Mouse (Mus musculus) megakaryocyte-erythroid progenitor cell, adult 5-6 weeks (primary cell): Measurements from ENCODE around the gene Gsg1l2. TPM values are rescaled to one million over a fixed set of nuclear protein-coding genes. Genes with fewer than 3 reads are reported as not detected.
A peak's percentile ranks its signal among the peaks of the same experiment; 100 is the strongest.

Experiments used
- ATAC-seq: replicated peaks from 2 replicates; pipeline ENCODE4 v1.8.0; 2016; ENCODE audit warnings: mild to moderate bottlenecking, inconsistent platforms; ENCODE audit not compliant: severe bottlenecking, poor library complexity, low FRiP score, low TSS enrichment
- total RNA-seq, 2 experiments: library from RNA; stranded (forward) in 1 of 2; stranded (reverse) in 1 of 2; fragments of 200-1000, 215-1000 nt in 1 of 2; fragments of >200 nt in 1 of 2; fragmentation: Nextera tagmentation in 1 of 2; gene quantifications; 2 replicates each; pipeline ENCODE4 v1.2.3; 2014 to 2017

Gsg1l2 gene
- total RNA-seq, 2 experiments from 2014 or later, result not detected

DNA sequence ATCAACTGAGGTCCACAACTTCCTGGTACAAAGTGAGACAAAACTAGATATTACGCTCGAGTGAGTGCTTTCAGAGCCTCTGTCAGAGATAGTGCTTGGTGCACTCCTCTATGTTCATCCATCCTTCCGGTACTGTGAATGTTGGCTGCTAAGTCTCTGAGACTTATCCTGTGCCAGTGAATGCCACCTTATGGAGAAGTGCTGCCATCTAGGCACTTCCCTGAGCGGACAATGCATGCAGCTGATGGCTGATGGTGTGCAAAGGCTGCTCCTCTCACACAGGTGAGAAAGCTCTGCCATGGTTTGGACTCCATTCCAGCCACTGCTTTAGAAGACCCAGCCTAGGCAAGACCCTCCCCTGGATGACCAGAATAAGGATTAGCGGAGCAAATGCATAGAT, 33.6 kb downstream of the Gsg1l2 start:
- ATAC-seq, result no peak

DNA sequence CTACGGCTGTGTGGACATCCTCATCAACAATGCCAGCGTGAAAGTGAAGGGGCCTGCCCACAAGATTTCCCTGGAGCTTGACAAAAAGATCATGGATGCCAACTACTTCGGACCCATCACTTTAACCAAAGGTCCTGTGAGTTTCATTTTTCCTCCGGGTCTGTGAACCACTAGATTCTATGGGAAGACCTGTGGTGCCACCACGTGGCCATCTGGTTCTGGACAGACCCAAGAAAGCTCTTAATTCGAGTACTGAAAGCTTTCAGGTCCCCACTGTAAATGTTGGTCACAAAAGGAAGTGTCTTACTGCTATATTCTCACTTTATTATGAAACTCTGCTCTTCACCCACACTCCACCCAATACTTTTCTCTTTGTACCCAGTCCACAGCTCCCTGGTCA, 37.1 kb downstream of the Gsg1l2 start:
- no peak for ATAC-seq

DNA sequence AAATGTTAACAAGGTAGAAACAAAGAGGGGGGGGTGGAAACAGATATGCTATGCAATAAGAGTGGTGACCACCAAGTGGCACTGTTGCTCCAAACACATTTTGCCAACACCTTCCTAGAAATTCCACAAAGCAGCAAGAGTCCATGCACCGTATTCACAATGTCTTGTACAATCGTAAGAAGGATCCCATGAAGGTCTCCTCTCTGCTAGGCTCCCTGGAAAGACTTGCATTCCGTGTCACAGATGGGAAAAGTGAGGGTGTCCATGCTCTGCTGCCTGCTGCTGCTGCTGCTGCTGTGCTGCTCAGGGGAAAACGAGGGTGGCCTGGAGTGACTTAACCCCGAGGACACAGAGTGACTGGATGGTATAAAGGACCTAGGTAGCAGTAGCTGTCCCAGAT, 45.2 kb downstream of the Gsg1l2 start:
- no peak for ATAC-seq

DNA sequence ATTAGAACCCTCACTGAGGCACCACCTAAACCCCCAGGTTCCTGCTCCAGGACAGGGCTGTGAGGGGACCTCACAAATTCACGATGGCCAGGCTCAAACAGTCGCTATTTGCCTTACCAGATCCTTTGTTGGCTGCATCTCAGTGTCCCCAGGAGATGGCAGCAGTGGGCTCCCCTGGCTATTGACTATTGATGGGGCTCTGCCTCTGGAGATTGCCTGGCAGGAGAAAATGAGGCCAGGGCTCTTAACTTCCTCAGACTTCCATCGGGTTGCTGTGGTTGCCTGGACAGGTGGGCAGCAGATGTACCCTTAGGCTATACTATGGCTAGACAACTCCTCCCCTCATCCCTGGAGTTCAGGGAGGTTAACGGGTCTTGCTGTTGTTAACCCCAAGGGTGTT, 45.8 kb downstream of the Gsg1l2 start:
- ATAC-seq, result peak; percentile 41; the same call in 1 of the 2 replicates

DNA sequence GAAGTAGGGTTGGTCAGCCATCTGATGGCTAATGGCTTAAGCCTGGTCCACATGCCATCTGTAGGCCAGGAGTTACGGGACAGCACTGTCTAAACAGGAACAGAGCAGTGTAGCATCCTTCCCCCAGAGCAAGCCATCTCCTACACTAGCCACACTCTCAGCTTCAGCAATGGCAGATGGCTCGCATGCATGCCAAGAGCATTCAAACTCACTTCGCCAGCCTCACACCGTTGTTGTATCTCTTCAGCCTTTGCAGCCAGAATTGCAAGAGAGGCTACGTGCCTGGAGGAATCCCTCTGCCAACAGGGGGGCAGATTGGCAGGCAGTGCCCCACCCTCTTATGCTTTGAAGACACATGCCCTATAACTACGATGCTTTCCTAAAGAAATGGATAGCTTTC, 47.2 kb downstream of the Gsg1l2 start:
- ATAC-seq, result no peak

DNA sequence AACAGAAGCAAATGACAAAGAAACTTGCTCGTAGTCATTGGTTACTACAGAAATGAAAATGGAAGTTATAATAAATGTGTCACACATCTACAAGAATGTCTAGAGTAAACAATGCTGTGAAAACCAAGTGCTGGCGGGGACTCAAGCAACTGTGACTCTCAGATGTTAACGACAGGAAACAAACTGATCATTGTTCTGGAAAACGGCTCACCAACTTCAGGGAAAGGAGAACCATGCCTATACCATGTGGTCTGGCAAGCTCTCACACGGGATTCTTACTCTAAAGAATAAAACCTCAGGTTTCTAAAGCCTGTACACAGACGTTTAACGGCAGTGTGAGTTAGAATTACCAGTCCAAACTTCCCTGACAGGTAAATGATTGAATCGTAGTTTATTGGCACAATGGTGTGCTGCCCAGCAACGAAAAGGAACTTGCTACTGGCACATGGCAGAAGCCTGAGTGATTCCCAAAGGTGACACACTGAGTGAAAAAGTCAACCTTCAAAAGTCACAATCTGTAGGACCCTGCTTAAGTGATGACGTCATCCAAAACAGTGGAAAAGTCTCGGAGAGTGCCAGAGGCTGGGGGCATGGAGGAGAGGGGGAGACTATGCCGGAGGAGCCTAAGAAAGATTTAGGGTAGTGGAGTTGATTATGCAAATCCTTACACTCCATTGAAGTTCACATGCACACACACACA, 54.1 kb downstream of the Gsg1l2 start:
- ATAC-seq, result no peak

DNA sequence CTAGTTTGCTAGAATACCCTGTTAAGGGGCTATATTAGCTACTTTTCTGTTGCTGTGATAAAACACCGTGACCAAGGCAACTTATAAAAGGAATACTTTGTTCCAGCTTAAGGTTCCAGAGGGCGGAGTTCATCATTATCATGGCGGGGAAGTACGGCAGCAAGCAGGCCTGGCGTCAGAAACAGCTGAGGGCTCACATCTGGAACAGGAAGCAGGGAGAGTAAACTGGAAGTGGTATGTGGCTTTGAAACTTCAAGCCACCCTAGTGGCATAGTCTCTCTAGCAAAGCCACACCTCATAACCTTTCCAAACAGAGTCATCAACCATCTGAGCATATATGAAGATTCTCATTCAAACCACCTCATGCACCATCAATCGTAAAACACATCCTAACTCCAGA, 55.1 kb downstream of the Gsg1l2 start:
- no peak for ATAC-seq

DNA sequence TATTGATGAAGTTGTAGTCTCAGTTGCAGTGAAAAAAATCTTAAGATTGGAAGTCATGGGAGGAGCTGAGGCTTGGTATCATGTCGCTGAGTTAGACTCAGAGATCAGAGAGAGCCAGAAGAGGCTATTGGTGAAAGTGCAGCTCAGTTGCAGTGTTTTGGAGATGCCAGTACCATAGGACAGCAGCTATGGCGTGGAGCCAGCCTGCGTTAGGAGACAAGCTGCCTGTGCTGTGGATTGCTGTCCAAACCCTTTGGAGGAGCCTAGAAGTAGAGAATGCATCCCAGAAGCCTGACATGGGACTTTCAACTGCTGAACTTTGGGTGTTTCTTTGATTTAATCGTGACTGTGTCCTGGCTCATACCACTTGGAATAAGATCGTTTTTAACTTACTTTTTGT, 57.4 kb downstream of the Gsg1l2 start:
- no peak for ATAC-seq

DNA sequence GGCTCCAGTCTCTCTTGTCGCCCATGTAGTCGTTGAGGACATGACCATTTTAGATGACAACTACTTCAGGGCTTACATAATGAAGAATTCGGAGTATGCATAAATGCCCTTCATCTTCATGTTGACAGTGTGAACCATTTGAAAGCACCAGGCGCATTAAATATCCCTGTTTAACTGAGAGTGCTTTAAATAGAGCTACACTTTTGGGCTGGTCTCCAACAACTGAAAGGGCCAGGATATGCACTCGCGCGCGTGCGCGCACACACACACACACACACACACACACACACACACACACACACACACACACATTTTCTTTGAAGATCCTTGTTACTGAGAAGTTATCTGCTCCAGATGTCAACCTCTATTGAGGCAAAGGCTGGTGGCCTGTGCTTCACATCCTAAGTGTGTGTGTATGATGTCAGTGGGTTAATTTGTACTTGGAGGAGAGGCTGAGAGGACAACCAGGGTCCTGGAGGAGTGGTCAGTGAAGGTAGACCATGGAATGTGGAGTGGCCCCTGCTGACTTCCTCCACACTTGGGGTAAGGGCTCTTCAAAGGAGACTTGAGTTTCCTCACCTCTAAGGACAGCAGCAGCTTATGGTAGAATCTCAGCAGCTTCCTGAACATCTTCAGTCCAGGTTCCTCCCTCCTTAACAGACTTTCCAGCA, 61.1 kb downstream of the Gsg1l2 start:
- no peak for ATAC-seq

Other genes starting within 250 kb of the Gsg1l2 start
- not detected in 2 replicates for gene Rcvrn, start 79.3 kb upstream of the Gsg1l2 start, total RNA-seq (2014; fragmentation: Nextera tagmentation)
- gene Rcvrn, start 79.3 kb upstream of the Gsg1l2 start, total RNA-seq (2017), result not detected in 2 replicates
- gene Glp2r, start 3.5 kb upstream of the Gsg1l2 start, total RNA-seq (2014; fragmentation: Nextera tagmentation), result not detected in 2 replicates
- gene Glp2r, start 3.5 kb upstream of the Gsg1l2 start, total RNA-seq (2017), result not detected in 2 replicates
- gene Dhrs7c, start 23.6 kb downstream of the Gsg1l2 start, total RNA-seq (2014; fragmentation: Nextera tagmentation), result not detected in 2 replicates
- not detected in 2 replicates for gene Dhrs7c, start 23.6 kb downstream of the Gsg1l2 start, total RNA-seq (2017)
- not detected in 2 replicates for gene Usp43, start 147.5 kb downstream of the Gsg1l2 start, total RNA-seq (2014; fragmentation: Nextera tagmentation)
- not detected in 2 replicates for gene Usp43, start 147.5 kb downstream of the Gsg1l2 start, total RNA-seq (2017)
- not detected in 2 replicates for gene Cfap52, start 191.0 kb downstream of the Gsg1l2 start, total RNA-seq (2014; fragmentation: Nextera tagmentation)
- gene Cfap52, start 191.0 kb downstream of the Gsg1l2 start, total RNA-seq (2017), result not detected in 2 replicates
- gene Stx8, start 191.6 kb downstream of the Gsg1l2 start, total RNA-seq (2014; fragmentation: Nextera tagmentation), result 7.6 and 22.8 TPM in 2 replicates
- 29.6 and 34.6 TPM in 2 replicates for gene Stx8, start 191.6 kb downstream of the Gsg1l2 start, total RNA-seq (2017)